In genomic region chr7:144257821-144258220, GRCm38 (mm10) we compare ENCODE assay signal across 19 mouse cellular contexts.
"Had no signal": no experiment of that assay in that cellular context is flagged by ENCODE, and none has a peak within 500 bp of the region (broad histone marks: within the 10 kb centered on the region; RNA-seq: fewer than 3 reads in every experiment).

No protein-coding gene starts in this region.

- H3K4me1 ChIP-seq: limb, embryonic 13.5 days; liver, embryonic 12.5 days; liver, embryonic 15.5 days; lung, embryonic 15.5 days had no signal

- H3K27me3 ChIP-seq: limb, embryonic 13.5 days; liver, embryonic 12.5 days; liver, embryonic 15.5 days; lung, embryonic 15.5 days; midbrain, embryonic 13.5 days had no signal

- H3K9me3 ChIP-seq: limb, embryonic 10.5 days; limb, embryonic 13.5 days; liver, embryonic 12.5 days; liver, embryonic 15.5 days; lung, embryonic 15.5 days; megakaryocyte, embryonic 14.5 days; midbrain, embryonic 10.5 days; midbrain, embryonic 13.5 days had no signal

- DNase-seq: kidney, postnatal 14 days; layer of hippocampus, adult 9-11 months; liver; lung, adult 18-20 months; lung, postnatal 10 days; lung, postnatal 36 days; thymus, adult 18-20 months; thymus, postnatal 36 days had no signal

- H3K4me3 ChIP-seq: layer of hippocampus, adult 2 months; limb, embryonic 10.5 days; limb, embryonic 13.5 days; liver, embryonic 12.5 days; liver, embryonic 15.5 days; lung, embryonic 15.5 days; megakaryocyte, embryonic 14.5 days; midbrain, embryonic 10.5 days; midbrain, embryonic 13.5 days; myocyte had no signal

- H3K9ac ChIP-seq: limb, embryonic 13.5 days; liver, embryonic 12.5 days; liver, embryonic 15.5 days; lung, embryonic 15.5 days; midbrain, embryonic 13.5 days had no signal

- H3K4me2 ChIP-seq: limb, embryonic 13.5 days; liver, embryonic 12.5 days; liver, embryonic 15.5 days; lung, embryonic 15.5 days; midbrain, embryonic 13.5 days had no signal

- ATAC-seq: liver, embryonic 12.5 days; midbrain, embryonic 13.5 days; midbrain, embryonic 16.5 days had no signal

- H3K36me3 ChIP-seq: limb, embryonic 10.5 days; limb, embryonic 13.5 days; liver, embryonic 12.5 days; liver, embryonic 15.5 days; lung, embryonic 15.5 days; midbrain, embryonic 10.5 days; midbrain, embryonic 13.5 days had no signal

- H3K27ac ChIP-seq: layer of hippocampus, adult 2 months; limb, embryonic 10.5 days; limb, embryonic 13.5 days; liver, embryonic 12.5 days; liver, embryonic 15.5 days; lung, embryonic 15.5 days; midbrain, embryonic 10.5 days; midbrain, embryonic 13.5 days had no signal
